Mouse (Mus musculus) forebrain, embryonic 14.5 days (tissue): Measurements from ENCODE around the gene Gm17545. TPM values are rescaled to one million over a fixed set of nuclear protein-coding genes. Genes with fewer than 3 reads are reported as not detected.
"Not testable (repeated sequence)": the region's sequence is repeated elsewhere in the genome, so short reads cannot be mapped to it uniquely, and the experiment has no call there.

Experiments used
- ATAC-seq: fragments of 200-750 bp; cut with Nextera tagmentation; 2 replicates; pipeline ENCODE4 v1.8.0; 2017; ENCODE audit warnings: mild to moderate bottlenecking, moderate library complexity
- DNase-seq: peaks from one replicate; pipeline ENCODE4 v3.0.0-alpha.2; 2015; ENCODE audit warnings: low spot score
- H3K27ac ChIP-seq: fragments of 300-500 bp; sonication (generic); 2 replicates; pipeline ENCODE4 v1.5.1; 2014; ENCODE audit warnings: low read depth, mild to moderate bottlenecking, control low read depth, low read length, moderate library complexity
- H3K27me3 ChIP-seq: fragments of 300-500 bp; sonication (generic); replicated peaks from 2 replicates; pipeline ENCODE4 v1.6.1; 2014; ENCODE audit warnings: low read length, control low read depth, mixed read lengths; ENCODE audit not compliant: control insufficient read depth, insufficient read depth
- H3K36me3 ChIP-seq: fragments of 300-500 bp; sonication (generic); 2 replicates; pipeline ENCODE4 v1.6.1; 2014; ENCODE audit warnings: low read length, control low read depth; ENCODE audit not compliant: control insufficient read depth, insufficient read depth
- H3K4me1 ChIP-seq: fragments of 300-500 bp; sonication (generic); 2 replicates; pipeline ENCODE4 v1.6.1; 2014; ENCODE audit warnings: antibody characterized with exemption, low read length, control low read depth; ENCODE audit not compliant: control insufficient read depth, insufficient read depth
- H3K4me2 ChIP-seq: fragments of 300-500 bp; sonication (generic); 2 replicates; pipeline ENCODE4 v1.6.1; 2014; ENCODE audit warnings: mild to moderate bottlenecking, control low read depth, low read length
- H3K4me3 ChIP-seq: fragments of 300-500 bp; sonication (generic); 2 replicates; pipeline ENCODE4 v1.5.1; 2014; ENCODE audit warnings: low read depth, low read length, control low read depth
- H3K9ac ChIP-seq: fragments of 300-500 bp; sonication (generic); 2 replicates; pipeline ENCODE4 v1.6.1; 2014; ENCODE audit warnings: mild to moderate bottlenecking, low read length, control low read depth, moderate library complexity
- H3K9me3 ChIP-seq: fragments of 300-500 bp; sonication (generic); replicated peaks from 2 replicates; pipeline ENCODE4 v1.6.1; 2016; ENCODE audit warnings: low read length, control low read depth, mixed read lengths; ENCODE audit not compliant: control insufficient read depth
- WGBS: fragments of 180-500 bp; shearing (Covaris S2); extraction: QIAGEN DNeasy Blood & Tissue Kit; methylation state at CpG from one replicate; pipeline ENCODE4 v1.1.7; 2014; 5-methylcytosine and 5-hydroxymethylcytosine counted together
- polyA plus RNA-seq: library from polyadenylated mRNA; unstranded; fragments of >200 nt; fragmentation: Nextera tagmentation; extraction: Ambion mirVana; gene quantifications from 2 replicates; pipeline ENCODE4 v1.2.1, GENCODE M21; 2014

The Gm17545 gene
- not detected in 2 replicates for polyA plus RNA-seq

GRCm38 (mm10) chr9:22453990-22454389 is at the start of gene Gm17545:
TSS of gene Gm17545 (plus strand) at chr9:22454290.
- H3K27ac ChIP-seq, H3K4me2 ChIP-seq, H3K4me3 ChIP-seq, DNase-seq, ATAC-seq, H3K27me3 ChIP-seq, H3K4me1 ChIP-seq, H3K9ac ChIP-seq, H3K9me3 ChIP-seq: not testable (repeated sequence)
- H3K36me3 ChIP-seq = peaks cover 81% of the 10 kb centered on the region
- 92% methylated on average over 8 of the region's 8 CpGs for WGBS

GRCm38 (mm10) chr9:22405414-22405813 is 48.7 kb upstream of the Gm17545 start:
- Histone ChIP-seq H3K27ac (no peak overlapping the region), H3K4me3 (no peak overlapping the region), H3K9me3 (no peaks in the 10 kb centered on the region), H3K27me3 (no peaks in the 10 kb centered on the region), H3K9ac (no peak overlapping the region), H3K36me3 (no peaks in the 10 kb centered on the region), H3K4me1 (no peaks in the 10 kb centered on the region), H3K4me2 (no peak overlapping the region)
- WGBS = 73% methylated on average over 3 of the region's 3 CpGs
- ATAC-seq = no peak
- DNase-seq = no peak

DNA sequence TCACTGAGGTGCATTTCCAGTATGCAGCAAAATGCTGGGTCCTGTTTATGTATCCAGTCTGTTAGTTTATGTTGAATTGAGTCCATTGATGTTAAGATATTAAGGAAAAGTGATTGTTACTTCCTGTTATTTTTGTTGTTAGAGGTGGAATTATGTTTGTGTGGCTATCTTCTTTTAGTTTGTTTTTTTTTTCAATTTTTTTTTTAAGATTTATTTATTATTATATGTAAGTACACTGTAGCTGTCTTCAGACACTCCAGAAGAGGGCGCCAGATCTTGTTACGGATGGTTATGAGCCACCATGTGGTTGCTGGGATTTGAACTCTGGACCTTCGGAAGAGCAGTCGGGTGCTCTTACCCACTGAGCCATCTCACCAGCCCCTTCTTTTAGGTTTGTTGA is 46.5 kb upstream of the Gm17545 start:
- H3K4me2 ChIP-seq, DNase-seq, H3K4me1 ChIP-seq, H3K9me3 ChIP-seq, H3K27me3 ChIP-seq, ATAC-seq, H3K4me3 ChIP-seq, H3K27ac ChIP-seq, H3K9ac ChIP-seq, H3K36me3 ChIP-seq: not testable (repeated sequence)
- 74% methylated on average over 3 of the region's 4 CpGs for WGBS

DNA sequence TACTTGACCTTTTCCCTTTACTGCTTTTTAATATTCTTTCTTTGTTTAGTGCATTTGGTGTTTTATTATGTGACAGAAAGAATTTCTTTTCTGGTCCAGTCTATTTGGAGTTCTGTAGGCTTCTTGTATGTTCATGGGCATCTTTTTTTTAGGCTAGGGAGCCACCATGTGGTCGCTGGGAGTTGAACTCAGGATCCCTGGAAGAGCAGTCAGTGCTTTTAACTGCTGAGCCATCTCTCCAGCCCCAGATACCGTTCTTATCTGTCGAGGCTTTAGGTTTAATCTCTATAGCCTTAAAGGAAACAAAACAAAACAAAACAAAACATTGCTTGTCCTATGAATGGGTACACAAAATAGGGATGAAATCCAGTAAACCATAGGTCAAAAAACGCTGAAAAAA is 45.7 kb upstream of the Gm17545 start:
- not testable (repeated sequence) for H3K27me3 ChIP-seq, H3K36me3 ChIP-seq, H3K9me3 ChIP-seq, ATAC-seq, H3K4me3 ChIP-seq, H3K4me1 ChIP-seq, H3K9ac ChIP-seq, H3K4me2 ChIP-seq, H3K27ac ChIP-seq, DNase-seq
- WGBS = 30% methylated on average over 4 of the region's 4 CpGs

DNA sequence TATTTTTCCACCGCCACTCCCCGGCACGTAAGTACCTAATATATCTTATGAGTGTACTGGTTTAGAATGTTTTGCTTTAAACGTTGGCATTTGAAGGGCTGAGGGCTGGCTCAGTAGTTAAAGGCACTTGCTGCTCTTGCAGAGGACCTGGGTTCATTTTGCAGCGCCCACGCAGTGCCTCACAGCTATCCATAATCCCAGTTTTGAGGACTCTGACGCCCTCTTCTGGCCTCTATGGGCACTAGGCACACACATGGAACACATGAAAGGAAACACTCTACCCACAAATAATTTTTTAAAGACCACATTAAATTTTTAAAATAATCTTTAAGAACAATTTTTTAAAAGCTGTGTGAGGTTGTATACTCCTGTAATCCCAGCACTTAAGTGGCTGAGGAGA is 44.6 kb upstream of the Gm17545 start:
- WGBS = 78% methylated on average over 7 of the region's 7 CpGs
- no peaks in the 10 kb centered on the region for H3K36me3 ChIP-seq
- no peak overlapping the region for H3K9ac ChIP-seq
- H3K4me3 ChIP-seq = no peak overlapping the region
- DNase-seq (no peak), ATAC-seq (no peak)
- no peak overlapping the region for H3K27ac ChIP-seq
- no peak overlapping the region for H3K4me2 ChIP-seq
- H3K9me3 ChIP-seq = no peaks in the 10 kb centered on the region
- no peaks in the 10 kb centered on the region for H3K27me3 ChIP-seq
- H3K4me1 ChIP-seq = no peaks in the 10 kb centered on the region

- WGBS = 1% methylated on average over 43 of the region's 43 CpGs
- ATAC-seq (peak; percentile 99), DNase-seq (peak; percentile 99)
- peak within 1 kb of the TSS; percentile 58 for H3K4me3 ChIP-seq
- peak within 1 kb of the TSS; percentile 71 for H3K4me2 ChIP-seq
- no peaks in the 10 kb centered on the region for H3K27me3 ChIP-seq
- no peaks in the 10 kb centered on the region for H3K9me3 ChIP-seq
- H3K4me1 ChIP-seq = no peaks in the 10 kb centered on the region
- H3K9ac ChIP-seq = peak within 1 kb of the TSS; percentile 73
- no peaks in the 10 kb centered on the region for H3K36me3 ChIP-seq
- H3K27ac ChIP-seq = peak within 1 kb of the TSS; percentile 55; the same call in 1 of the 2 replicates
Measured at GRCm38 (mm10) chr9:22411002-22411857, 42.9 kb upstream of the Gm17545 start, which contains the start of gene 9530077C05Rik. TSS of gene 9530077C05Rik (plus strand) at chr9:22411513.

GRCm38 (mm10) chr9:22416187-22416586 is 37.9 kb upstream of the Gm17545 start:
- Histone ChIP-seq H3K9me3 (no peaks in the 10 kb centered on the region), H3K4me2 (no peak overlapping the region), H3K36me3 (no peaks in the 10 kb centered on the region), H3K9ac (no peak overlapping the region), H3K27me3 (no peaks in the 10 kb centered on the region), H3K4me3 (no peak overlapping the region), H3K27ac (no peak overlapping the region), H3K4me1 (no peaks in the 10 kb centered on the region)
- 90% methylated on average over 3 of the region's 3 CpGs for WGBS
- DNase-seq (no peak), ATAC-seq (no peak)

GRCm38 (mm10) chr9:22417547-22417946 is 36.5 kb upstream of the Gm17545 start:
- H3K9me3 ChIP-seq = no peaks in the 10 kb centered on the region
- WGBS = 49% methylated on average over 6 of the region's 6 CpGs
- no peak overlapping the region for H3K4me2 ChIP-seq
- no peak overlapping the region for H3K9ac ChIP-seq
- H3K27ac ChIP-seq = no peak overlapping the region
- ATAC-seq = no peak
- no peaks in the 10 kb centered on the region for H3K4me1 ChIP-seq
- no peak overlapping the region for H3K4me3 ChIP-seq
- no peak for DNase-seq
- H3K27me3 ChIP-seq = no peaks in the 10 kb centered on the region
- no peaks in the 10 kb centered on the region for H3K36me3 ChIP-seq

DNA sequence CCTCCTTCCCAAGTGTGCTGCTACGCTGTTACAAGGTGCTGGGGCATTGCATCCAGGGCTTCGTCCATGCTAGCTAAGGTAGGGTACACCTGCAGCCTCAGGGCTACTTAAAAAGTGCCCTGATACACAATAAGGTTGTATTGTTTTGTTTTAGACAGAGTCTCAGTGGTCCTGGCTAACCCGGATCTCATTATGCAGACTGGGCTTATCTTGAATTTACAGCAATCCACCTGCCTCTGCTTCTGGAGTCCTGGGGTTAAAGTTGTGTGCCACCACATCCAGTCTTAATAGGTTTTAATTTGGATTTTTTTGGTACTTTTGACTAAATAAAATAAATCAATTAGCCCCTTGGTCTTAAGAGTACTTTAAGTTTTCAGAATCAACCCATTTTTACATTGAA is 34.2 kb upstream of the Gm17545 start:
- DNase-seq (no peak), ATAC-seq (no peak)
- no peaks in the 10 kb centered on the region for H3K36me3 ChIP-seq
- H3K27me3 ChIP-seq = no peaks in the 10 kb centered on the region
- H3K27ac ChIP-seq = no peak overlapping the region
- no peaks in the 10 kb centered on the region for H3K4me1 ChIP-seq
- 83% methylated on average over 3 of the region's 3 CpGs for WGBS
- no peaks in the 10 kb centered on the region for H3K9me3 ChIP-seq
- H3K9ac ChIP-seq = no peak overlapping the region
- H3K4me2 ChIP-seq = no peak overlapping the region
- H3K4me3 ChIP-seq = no peak overlapping the region
